Mouse (Mus musculus) bone marrow macrophage, adult 2 months (primary cell): Measurements from ENCODE around the gene Zfp579. TPM values are rescaled to one million over a fixed set of nuclear protein-coding genes. Genes with fewer than 3 reads are reported as not detected.
"Not testable (repeated sequence)": the region's sequence is repeated elsewhere in the genome, so short reads cannot be mapped to it uniquely, and the experiment has no call there.

Experiments
- H3K27ac ChIP-seq: 2 replicates; pipeline ENCODE4 v1.5.1; 2012; ENCODE audit warnings: low read depth, low read length; ENCODE audit not compliant: insufficient read depth
- H3K4me1 ChIP-seq: 2 replicates; pipeline ENCODE4 v1.6.1; 2012; ENCODE audit warnings: low read length; ENCODE audit not compliant: control insufficient read depth, insufficient read depth
- H3K4me3 ChIP-seq: 2 replicates; pipeline ENCODE4 v1.5.1; 2012; ENCODE audit warnings: mild to moderate bottlenecking, low read length, moderate library complexity; ENCODE audit not compliant: insufficient read depth
- CTCF ChIP-seq: IDR thresholded peaks from 2 replicates; pipeline ENCODE4 v1.5.1; 2012; ENCODE audit warnings: low read depth, mild to moderate bottlenecking, low read length, moderate library complexity
- POLR2A ChIP-seq: IDR thresholded peaks from 2 replicates; pipeline ENCODE4 v1.6.1; 2012; ENCODE audit warnings: mild to moderate bottlenecking, low read depth, low read length, borderline replicate concordance
- polyA plus RNA-seq: library from polyadenylated mRNA; stranded (reverse); fragments of >200 nt; gene quantifications from 2 replicates; pipeline ENCODE4 v1.2.4, GENCODE M21; 2012; ENCODE audit not compliant: missing spikeins, insufficient read depth, insufficient read length

Gene Zfp579
- polyA plus RNA-seq, 1 experiment, result 34.6 TPM

- H3K27ac ChIP-seq, result peak within 1 kb of the TSS; percentile 100
- H3K4me1 ChIP-seq, result peaks cover 18% of the 10 kb centered on the region
- H3K4me3 ChIP-seq, result peak within 1 kb of the TSS; percentile 97
- TF ChIP-seq POLR2A (no peak), CTCF (no peak)
These were observed 19.4 kb upstream of the Zfp579 start, which contains the start of gene Gm44973 for GRCm38 (mm10) chr7:5015118-5016001. Gene Gm44973 (plus strand): TSS chr7:5015496.

GRCm38 (mm10) chr7:5014251-5015117 is 18.5 kb upstream of the Zfp579 start, which contains the start of the genes Zfp524 and Fiz1:
Gene Zfp524 (plus strand): TSS chr7:5014415.
Gene Fiz1 (minus strand): TSS chr7:5014697.
- Histone ChIP-seq H3K27ac (peak within 1 kb of the TSS; percentile 100), H3K4me3 (peak within 1 kb of the TSS; percentile 97), H3K4me1 (peaks cover 18% of the 10 kb centered on the region)
- TF ChIP-seq POLR2A (no peak; the same call in 1 of the 2 replicates), CTCF (no peak)

GRCm38 (mm10) chr7:5012681-5013513 is 16.9 kb upstream of the Zfp579 start:
- Histone ChIP-seq H3K4me1 (peaks cover 11% of the 10 kb centered on the region), H3K4me3 (no peak overlapping the region), H3K27ac (0 out of 2 replicates have a peak overlapping the region, but pooled peaks have one; percentile 4)
- TF ChIP-seq POLR2A (no peak), CTCF (no peak)

GRCm38 (mm10) chr7:5008229-5008628 is 12.3 kb upstream of the Zfp579 start:
- H3K4me3 ChIP-seq, result no peak overlapping the region
- TF ChIP-seq POLR2A (no peak), CTCF (no peak)
- peaks cover 4% of the 10 kb centered on the region; the same call in 1 of the 2 replicates for H3K4me1 ChIP-seq
- H3K27ac ChIP-seq, result no peak overlapping the region

- not testable (repeated sequence) for H3K4me3 ChIP-seq, H3K4me1 ChIP-seq, H3K27ac ChIP-seq
These were observed 6.9 kb upstream of the Zfp579 start for GRCm38 (mm10) chr7:5002876-5003275.

GRCm38 (mm10) chr7:4999876-5000275 is 3.9 kb upstream of the Zfp579 start:
- Histone ChIP-seq H3K4me1 (peaks cover 5% of the 10 kb centered on the region; the same call in 1 of the 2 replicates), H3K27ac (no peak overlapping the region), H3K4me3 (no peak overlapping the region)
- TF ChIP-seq CTCF, result no peak
- TF ChIP-seq POLR2A, result no peak

- TF ChIP-seq CTCF, result no peak
- H3K4me3 ChIP-seq, result no peak overlapping the region
- H3K27ac ChIP-seq, result no peak overlapping the region
- peaks cover 5% of the 10 kb centered on the region; the same call in 1 of the 2 replicates for H3K4me1 ChIP-seq
These were observed 976 bp upstream of the Zfp579 start for GRCm38 (mm10) chr7:4996934-4997333.

- Histone ChIP-seq H3K27ac (no peak overlapping the region), H3K4me3 (peak overlapping the region; percentile 88), H3K4me1 (peaks cover 5% of the 10 kb centered on the region; the same call in 1 of the 2 replicates)
- TF ChIP-seq POLR2A (no peak), CTCF (no peak)
These were observed 523 bp downstream of the Zfp579 start for GRCm38 (mm10) chr7:4995268-4996002.
